Mouse (Mus musculus) kidney, adult 2 months (tissue): ENCODE data around the gene Dgkg.

ENCODE experiments used
- CTCF ChIP-seq: fragments of 200-500 bp; conservative IDR thresholded peaks from 2 replicates; pipeline ENCODE4 v1.5.1; 2011; ENCODE audit warnings: low read depth, mild to moderate bottlenecking, control low read depth, low read length, moderate library complexity, mixed read lengths; ENCODE audit not compliant: insufficient read depth, insufficient read length
- POLR2A ChIP-seq: fragments of 200-500 bp; IDR thresholded peaks from one replicate; pipeline ENCODE4 v1.6.1; 2011; ENCODE audit warnings: low read depth, low read length, control low read depth

GRCm38 (mm10) chr16:22578883-22579282 is 78.1 kb downstream of the Dgkg start:
- TF ChIP-seq CTCF (no peak), POLR2A (no peak)
